Mouse (Mus musculus) forebrain, postnatal 0 days (tissue): ENCODE results near the gene Psmc3. TPM values are rescaled to one million over a fixed set of nuclear protein-coding genes. Genes with fewer than 3 reads are reported as not detected.

ENCODE experiments used
- ATAC-seq: fragments of 200-750 bp; cut with Nextera tagmentation; 2 replicates; pipeline ENCODE4 v1.8.0; 2017; ENCODE audit warnings: mild to moderate bottlenecking, moderate library complexity
- DNase-seq: peaks from one replicate; pipeline ENCODE4 v3.0.0-alpha.2; 2015
- H3K27ac ChIP-seq: fragments of 300-500 bp; sonication (generic); 2 replicates; pipeline ENCODE4 v1.5.1; 2014; ENCODE audit warnings: low read depth, mild to moderate bottlenecking, antibody characterized with exemption, low read length, moderate library complexity, mixed read lengths
- H3K27me3 ChIP-seq: fragments of 300-500 bp; sonication (generic); 2 replicates; pipeline ENCODE4 v1.6.1; 2014; ENCODE audit warnings: mild to moderate bottlenecking, low read length, mixed read lengths; ENCODE audit not compliant: insufficient read depth
- H3K36me3 ChIP-seq: fragments of 300-500 bp; sonication (generic); 2 replicates; pipeline ENCODE4 v1.6.1; 2014; ENCODE audit warnings: mild to moderate bottlenecking, moderate library complexity; ENCODE audit not compliant: insufficient read depth
- H3K4me1 ChIP-seq: fragments of 300-500 bp; sonication (generic); 2 replicates; pipeline ENCODE4 v1.6.1; 2014; ENCODE audit warnings: antibody characterized with exemption; ENCODE audit not compliant: insufficient read depth
- H3K4me2 ChIP-seq: fragments of 300-500 bp; sonication (generic); 2 replicates; pipeline ENCODE4 v1.6.1; 2014; ENCODE audit warnings: low read depth, mild to moderate bottlenecking, moderate library complexity
- H3K4me3 ChIP-seq: fragments of 300-500 bp; sonication (generic); 2 replicates; pipeline ENCODE4 v1.5.1; 2014; ENCODE audit warnings: low read depth, low read length, mixed read lengths
- H3K9ac ChIP-seq: fragments of 300-500 bp; sonication (generic); 2 replicates; pipeline ENCODE4 v1.6.1; 2014; ENCODE audit warnings: mild to moderate bottlenecking
- H3K9me3 ChIP-seq: fragments of 300-500 bp; sonication (generic); 2 replicates; pipeline ENCODE4 v1.6.1; 2016; ENCODE audit warnings: low read length
- CTCF ChIP-seq: sonication (generic); IDR thresholded peaks from 2 replicates; pipeline ENCODE4 v1.5.1; 2016; ENCODE audit warnings: antibody characterized with exemption, control low read depth, low read depth
- WGBS: fragments of 180-500 bp; shearing (Covaris S2); extraction: QIAGEN DNeasy Blood & Tissue Kit; methylation state at CpG from one replicate; pipeline ENCODE4 v1.1.7; 2014; 5-methylcytosine and 5-hydroxymethylcytosine counted together
- polyA plus RNA-seq: library from polyadenylated mRNA; unstranded; fragments of >200 nt; fragmentation: Nextera tagmentation; extraction: Ambion mirVana; gene quantifications from 2 replicates; pipeline ENCODE4 v1.2.1, GENCODE M21; 2015
- total RNA-seq: library from RNA; depleted of rRNA; stranded (reverse); fragments of >200 nt; gene quantifications from 2 replicates; pipeline ENCODE4 v1.2.3, GENCODE M21; 2014

Psmc3 gene
- total and polyA plus RNA-seq, 2 experiments from 2014 or later = 184 to 242 TPM

GRCm38 (mm10) chr2:91023131-91023530, 30.7 kb upstream of the Psmc3 start:
- TF ChIP-seq CTCF = no peak
- no peak for ATAC-seq
- H3K27ac ChIP-seq = no peak overlapping the region
- H3K4me3 ChIP-seq = no peak overlapping the region
- peaks cover 11% of the 10 kb centered on the region for H3K36me3 ChIP-seq
- no peak overlapping the region for H3K4me2 ChIP-seq
- H3K4me1 ChIP-seq = no peaks in the 10 kb centered on the region
- H3K27me3 ChIP-seq = no peaks in the 10 kb centered on the region
- no peak overlapping the region for H3K9ac ChIP-seq
- no peaks in the 10 kb centered on the region for H3K9me3 ChIP-seq
- WGBS = 67% methylated on average over 2 of the region's 2 CpGs
- DNase-seq = no peak

GRCm38 (mm10) chr2:91023956-91024355, 29.9 kb upstream of the Psmc3 start:
- H3K27ac ChIP-seq = no peak overlapping the region
- ATAC-seq (no peak), DNase-seq (no peak)
- no peaks in the 10 kb centered on the region for H3K9me3 ChIP-seq
- H3K4me3 ChIP-seq = no peak overlapping the region
- H3K36me3 ChIP-seq = peaks cover 8% of the 10 kb centered on the region
- WGBS = 94% methylated on average over 1 of the region's 1 CpGs
- H3K9ac ChIP-seq = no peak overlapping the region
- TF ChIP-seq CTCF = no peak
- H3K4me1 ChIP-seq = no peaks in the 10 kb centered on the region
- no peaks in the 10 kb centered on the region for H3K27me3 ChIP-seq
- no peak overlapping the region for H3K4me2 ChIP-seq

- Histone ChIP-seq H3K4me2 (no peak overlapping the region), H3K27me3 (no peaks in the 10 kb centered on the region), H3K27ac (peak overlapping the region; percentile 54; the same call in 1 of the 2 replicates), H3K9ac (no peak overlapping the region), H3K4me3 (no peak overlapping the region), H3K9me3 (no peaks in the 10 kb centered on the region), H3K36me3 (peaks cover 3% of the 10 kb centered on the region; the same call in 1 of the 2 replicates), H3K4me1 (no peaks in the 10 kb centered on the region)
- peak; percentile 34 for DNase-seq
- WGBS = 64% methylated on average over 1 of the region's 1 CpGs
- TF ChIP-seq CTCF = no peak
- peak; percentile 76 for ATAC-seq
Measured at GRCm38 (mm10) chr2:91025081-91025516, 28.7 kb upstream of the Psmc3 start.

GRCm38 (mm10) chr2:91026491-91026890, 27.3 kb upstream of the Psmc3 start:
- no peaks in the 10 kb centered on the region for H3K9me3 ChIP-seq

GRCm38 (mm10) chr2:91027391-91028214, 26.2 kb upstream of the Psmc3 start:
- WGBS = 79% methylated on average over 9 of the region's 9 CpGs

More at GRCm38 (mm10) chr2:91026491-91026890, 27.3 kb upstream of the Psmc3 start:
- Histone ChIP-seq H3K4me2 (no peak overlapping the region), H3K4me3 (no peak overlapping the region), H3K27ac (no peak overlapping the region), H3K4me1 (no peaks in the 10 kb centered on the region), H3K36me3 (no peaks in the 10 kb centered on the region), H3K9ac (no peak overlapping the region), H3K27me3 (no peaks in the 10 kb centered on the region)
- DNase-seq (no peak), ATAC-seq (no peak)
- no peak for TF ChIP-seq CTCF
- WGBS = 83% methylated on average over 1 of the region's 1 CpGs

GRCm38 (mm10) chr2:91031216-91031615, 22.6 kb upstream of the Psmc3 start:
- no peak overlapping the region for H3K4me2 ChIP-seq
- no peaks in the 10 kb centered on the region for H3K9me3 ChIP-seq
- H3K27me3 ChIP-seq = no peaks in the 10 kb centered on the region
- H3K36me3 ChIP-seq = no peaks in the 10 kb centered on the region
- ATAC-seq (no peak), DNase-seq (no peak)
- no peak for TF ChIP-seq CTCF
- WGBS = 91% methylated on average over 4 of the region's 4 CpGs
- H3K4me3 ChIP-seq = no peak overlapping the region
- no peak overlapping the region for H3K27ac ChIP-seq
- no peak overlapping the region for H3K9ac ChIP-seq
- no peaks in the 10 kb centered on the region for H3K4me1 ChIP-seq

More at GRCm38 (mm10) chr2:91027391-91028214, 26.2 kb upstream of the Psmc3 start:
- H3K9me3 ChIP-seq = no peaks in the 10 kb centered on the region
- ATAC-seq (no peak), DNase-seq (no peak)
- H3K4me2 ChIP-seq = no peak overlapping the region
- no peak overlapping the region for H3K9ac ChIP-seq
- no peaks in the 10 kb centered on the region for H3K4me1 ChIP-seq
- no peaks in the 10 kb centered on the region for H3K36me3 ChIP-seq
- TF ChIP-seq CTCF = no peak
- H3K27me3 ChIP-seq = no peaks in the 10 kb centered on the region
- no peak overlapping the region for H3K27ac ChIP-seq
- H3K4me3 ChIP-seq = no peak overlapping the region

GRCm38 (mm10) chr2:91033000-91033399, 20.8 kb upstream of the Psmc3 start:
- no peaks in the 10 kb centered on the region for H3K9me3 ChIP-seq
- H3K4me2 ChIP-seq = no peak overlapping the region
- H3K4me3 ChIP-seq = no peak overlapping the region
- H3K4me1 ChIP-seq = no peaks in the 10 kb centered on the region
- peak; percentile 24; the same call in 1 of the 2 replicates for TF ChIP-seq CTCF
- DNase-seq (no peak), ATAC-seq (no peak)
- no peak overlapping the region for H3K27ac ChIP-seq
- WGBS = 14% methylated on average over 3 of the region's 3 CpGs
- H3K9ac ChIP-seq = no peak overlapping the region
- H3K27me3 ChIP-seq = no peaks in the 10 kb centered on the region
- H3K36me3 ChIP-seq = no peaks in the 10 kb centered on the region
